Mouse (Mus musculus): ENCODE measurements at regions not wholly inside any gene's neighbourhood (a gene's known extent, or its start where the extent isn't known, plus 50 kb on each side); places are given as distances from the start of the nearest gene placed in this dataset.

DNA sequence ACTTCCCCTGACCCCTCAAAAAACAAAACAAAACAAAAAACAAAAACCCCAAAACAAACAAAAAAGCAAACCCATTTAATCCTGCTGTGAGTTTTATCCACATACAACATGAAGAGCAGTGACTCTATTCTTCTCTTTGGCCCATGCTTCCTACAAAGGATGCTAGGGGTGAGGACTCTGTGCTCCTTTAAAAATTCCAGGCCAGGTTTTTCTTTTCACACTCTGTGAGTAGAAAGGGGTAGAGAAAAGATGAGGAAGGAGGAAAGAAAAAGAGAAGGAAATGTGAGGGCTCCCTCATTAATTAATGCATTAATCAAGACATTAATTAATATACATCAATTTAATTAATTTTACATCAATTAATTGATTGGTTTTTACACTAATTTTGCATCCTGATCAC, 82.9 kb upstream of the Phyhipl start:
- Histone ChIP-seq H3K79me2 (ENCODE audit: control insufficient read depth, insufficient read depth, low read length, poor library complexity) (no peaks in the 10 kb centered on the region), H3K27me3 (ENCODE audit: control insufficient read depth in 1 of 2, insufficient read depth in 2 of 2, low read length in 2 of 2) (no peaks in the 10 kb centered on the region), H3K4me1 (ENCODE audit: control insufficient read depth in 1 of 2, insufficient read depth in 2 of 2, low read length in 2 of 2) (no peaks in the 10 kb centered on the region), H3K4me3 (ENCODE audit: control insufficient read depth in 1 of 2, insufficient read depth in 1 of 2, low read depth in 2 of 2, low read length in 2 of 2) (no peak overlapping the region), H3K36me3 (ENCODE audit: control insufficient read depth in 1 of 2, insufficient read depth in 2 of 2, low read length in 2 of 2) (no peaks in the 10 kb centered on the region), H3K9ac (ENCODE audit: control insufficient read depth, low read depth, low read length, poor library complexity, severe bottlenecking) (no peak overlapping the region), H3K27ac (ENCODE audit: control insufficient read depth, low read depth, low read length) (no peak overlapping the region), H3K9me3 (replicated peaks; ENCODE audit: insufficient read depth, low read length) (no peaks in the 10 kb centered on the region)
- TF ChIP-seq TBP (IDR thresholded peaks at IDR 0.05; ENCODE audit: low read depth, low read length) (no peak), UBTF (IDR thresholded peaks at IDR 0.05; ENCODE audit: borderline replicate concordance, insufficient read depth, low read depth, low read length) (no peak), CTCF (IDR thresholded peaks at IDR 0.05 in 2 of 3, conservative IDR thresholded peaks at IDR 0.05 in 1 of 3; ENCODE audit: control insufficient read depth in 1 of 3, insufficient read depth in 1 of 3, low read depth in 2 of 3, low read length in 3 of 3, poor library complexity in 1 of 3, severe bottlenecking in 1 of 3) (no peak), NELFE (IDR thresholded peaks at IDR 0.05; ENCODE audit: low read depth, low read length) (no peak), JUND (IDR thresholded peaks at IDR 0.05; ENCODE audit: low read depth, low read length) (no peak), SMC3 (IDR thresholded peaks at IDR 0.05; ENCODE audit: low read depth, low read length) (no peak), GABPA (IDR thresholded peaks at IDR 0.05; ENCODE audit: low read depth, low read length) (no peak), CHD2 (IDR thresholded peaks at IDR 0.05; ENCODE audit: low read length) (no peak), GATA1 (IDR thresholded peaks at IDR 0.05; ENCODE audit: low read depth, low read length) (no peak), MEF2A (IDR thresholded peaks at IDR 0.05; ENCODE audit: extremely low read depth, insufficient replicate concordance, low read depth, low read length, poor library complexity, severe bottlenecking) (no peak)
- no peak for DNase-seq (ENCODE audit: low read depth, low spot score)

DNA sequence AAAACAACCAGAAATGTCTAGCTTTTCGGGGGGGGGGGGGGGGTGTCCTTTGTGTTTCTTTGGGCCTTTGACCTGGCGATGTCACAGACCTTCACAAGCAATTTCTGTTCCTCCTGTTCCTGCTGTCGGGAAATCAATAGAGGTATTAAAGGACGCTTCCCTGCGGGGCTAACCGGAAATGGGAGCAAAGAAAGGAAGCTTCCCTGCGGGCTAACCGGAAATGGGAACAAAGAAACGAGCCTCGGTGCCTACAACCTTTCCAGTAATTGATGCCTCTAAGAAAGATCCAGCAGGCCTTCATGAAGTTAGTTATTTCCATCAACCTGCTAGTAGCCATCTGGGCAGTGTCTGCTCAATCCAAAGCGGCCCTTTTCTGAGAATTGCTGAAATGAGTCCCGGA, 78.2 kb upstream of the Phyhipl start:
- no peaks in the 10 kb centered on the region for H3K9me3 ChIP-seq (replicated peaks; ENCODE audit: insufficient read depth, low read length)
- H3K27ac ChIP-seq (ENCODE audit: control insufficient read depth, low read depth, low read length), result no peak overlapping the region
- no peaks in the 10 kb centered on the region for H3K36me3 ChIP-seq (ENCODE audit: control insufficient read depth in 1 of 2, insufficient read depth in 2 of 2, low read length in 2 of 2)
- H3K9ac ChIP-seq (ENCODE audit: control insufficient read depth, low read depth, low read length, poor library complexity, severe bottlenecking), result no peak overlapping the region
- H3K27me3 ChIP-seq (ENCODE audit: control insufficient read depth in 1 of 2, insufficient read depth in 2 of 2, low read length in 2 of 2), result no peaks in the 10 kb centered on the region
- no peaks in the 10 kb centered on the region for H3K79me2 ChIP-seq (ENCODE audit: control insufficient read depth, insufficient read depth, low read length, poor library complexity)
- TF ChIP-seq KAT2A (conservative IDR thresholded peaks at IDR 0.05; ENCODE audit: low read depth, low read length) (no peak), ZNF384 (IDR thresholded peaks at IDR 0.05; ENCODE audit: low read depth, low read length) (no peak), MYC (IDR thresholded peaks at IDR 0.05; ENCODE audit: low read depth, low read length) (no peak), BHLHE40 (IDR thresholded peaks at IDR 0.05; ENCODE audit: borderline replicate concordance, low read depth, low read length) (no peak), RAD21 (IDR thresholded peaks at IDR 0.05; ENCODE audit: low read depth, low read length) (no peak), MEF2A (IDR thresholded peaks at IDR 0.05; ENCODE audit: extremely low read depth, insufficient replicate concordance, low read depth, low read length, poor library complexity, severe bottlenecking) (no peak), E2F4 (IDR thresholded peaks at IDR 0.05; ENCODE audit: borderline replicate concordance, low read depth, low read length) (no peak), POLR2A (IDR thresholded peaks at IDR 0.05; ENCODE audit: control insufficient read depth in 1 of 2, insufficient read depth in 1 of 2, low read depth in 1 of 2, low read length in 2 of 2, poor library complexity in 1 of 2) (no peak), ZC3H11A (IDR thresholded peaks at IDR 0.05; ENCODE audit: low read depth, low read length) (no peak), USF1 (IDR thresholded peaks at IDR 0.05; ENCODE audit: low read depth, low read length) (no peak), NELFE (IDR thresholded peaks at IDR 0.05; ENCODE audit: low read depth, low read length) (no peak), USF2 (IDR thresholded peaks at IDR 0.05; ENCODE audit: borderline replicate concordance in 1 of 2, insufficient read depth in 1 of 2, low read depth in 1 of 2, low read length in 2 of 2) (no peak), MAX (IDR thresholded peaks at IDR 0.05; ENCODE audit: low read length) (no peak), ZKSCAN1 (IDR thresholded peaks at IDR 0.05; ENCODE audit: low read depth, low read length) (no peak), POLR2AphosphoS5 (IDR thresholded peaks at IDR 0.05; ENCODE audit: borderline replicate concordance, low read depth, low read length) (no peak)
- no peaks in the 10 kb centered on the region for H3K4me1 ChIP-seq (ENCODE audit: control insufficient read depth in 1 of 2, insufficient read depth in 2 of 2, low read length in 2 of 2)
- DNase-seq (ENCODE audit: low read depth, low spot score), result no peak
- H3K4me3 ChIP-seq (ENCODE audit: control insufficient read depth in 1 of 2, insufficient read depth in 1 of 2, low read depth in 2 of 2, low read length in 2 of 2), result no peak overlapping the region

All from MEL (cell line).